Mouse (Mus musculus) cerebellum, adult 9-11 months (tissue): ENCODE data around the gene Aldh1l1.
A peak's percentile ranks its signal among the peaks of the same experiment; 100 is the strongest.

ENCODE experiments used
- DNase-seq: peaks from one replicate; pipeline ENCODE4 v3.0.0; 2022

Aldh1l1 gene

DNA sequence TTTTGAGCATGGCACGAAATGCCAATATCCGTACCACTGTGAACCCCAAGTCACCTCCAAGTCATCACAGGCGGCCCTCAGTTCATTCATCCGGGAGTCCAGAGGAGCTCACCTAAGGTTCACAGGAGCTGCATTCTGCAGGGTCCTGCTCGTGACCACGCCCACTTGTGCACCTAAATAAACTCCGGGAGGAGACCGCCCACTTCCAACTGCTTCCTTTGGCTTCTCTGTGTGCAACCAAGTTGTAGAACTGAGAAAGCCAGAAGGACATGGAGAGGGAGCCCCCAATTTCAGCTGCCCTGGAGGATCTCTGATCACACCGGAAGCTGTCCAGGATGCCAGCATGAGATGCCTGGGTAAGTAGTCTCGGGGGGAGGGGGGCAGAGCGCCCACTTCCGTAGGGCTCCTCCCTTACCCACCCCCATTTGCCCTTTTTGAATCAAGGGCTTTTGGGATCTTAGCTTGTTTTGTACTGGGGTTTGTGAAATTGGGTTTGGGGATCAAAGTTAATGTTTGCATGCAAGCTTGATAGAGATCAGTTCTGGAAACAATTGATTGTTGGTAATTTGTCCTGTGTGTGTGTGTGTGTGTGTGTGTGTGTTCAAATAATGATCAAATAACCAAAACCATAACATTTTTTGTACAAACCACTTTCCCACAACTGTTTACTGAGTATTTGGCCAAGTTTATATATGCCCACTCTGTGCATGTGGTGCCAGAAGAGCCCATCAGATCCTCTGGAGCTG is at the start of gene Aldh1l1:
Aldh1l1 (plus strand) TSS at position 252 of the 746 bp plus-strand sequence.
- no peak for DNase-seq

DNA sequence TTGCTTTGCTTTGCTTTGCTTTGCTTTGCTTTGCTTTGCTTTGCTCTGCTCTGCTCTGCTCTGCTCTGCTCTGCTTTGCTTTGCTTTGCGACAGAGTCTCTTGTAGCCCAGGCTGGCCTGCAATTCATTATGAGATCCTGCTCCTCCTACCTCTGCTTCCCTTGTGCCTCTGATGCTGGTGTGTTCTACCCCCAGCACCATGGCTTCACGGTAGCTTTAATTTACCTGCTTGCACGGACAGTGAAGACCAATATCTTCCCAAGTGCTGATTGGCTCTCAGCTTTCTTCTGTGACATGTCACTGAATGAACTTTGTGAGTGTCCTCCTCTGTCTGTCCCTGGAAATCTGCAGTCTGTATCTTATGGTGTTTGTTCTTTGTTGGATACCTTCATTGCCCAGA is 49.2 kb upstream of the Aldh1l1 start:
- no peak for DNase-seq

DNA sequence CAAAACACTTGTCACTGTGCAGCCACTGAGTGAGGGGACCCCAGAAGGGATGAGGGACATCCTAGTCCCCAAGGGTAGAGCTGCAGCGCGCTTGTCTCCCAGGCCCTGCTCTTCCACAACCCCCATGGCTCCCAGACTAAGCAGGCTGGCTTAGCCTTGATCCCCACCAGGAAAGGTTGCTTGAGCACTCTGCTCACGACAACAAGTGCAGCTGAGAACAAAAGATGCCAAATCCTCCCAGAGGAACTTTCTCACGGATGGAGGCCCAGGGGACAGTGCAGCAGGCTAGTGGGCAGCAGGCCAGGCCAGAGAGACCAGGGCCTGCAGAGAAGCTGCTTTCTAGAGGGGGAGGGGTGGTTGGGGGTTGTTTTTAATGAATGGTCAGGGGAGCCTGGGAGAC is 39.3 kb upstream of the Aldh1l1 start:
- DNase-seq = no peak

DNA sequence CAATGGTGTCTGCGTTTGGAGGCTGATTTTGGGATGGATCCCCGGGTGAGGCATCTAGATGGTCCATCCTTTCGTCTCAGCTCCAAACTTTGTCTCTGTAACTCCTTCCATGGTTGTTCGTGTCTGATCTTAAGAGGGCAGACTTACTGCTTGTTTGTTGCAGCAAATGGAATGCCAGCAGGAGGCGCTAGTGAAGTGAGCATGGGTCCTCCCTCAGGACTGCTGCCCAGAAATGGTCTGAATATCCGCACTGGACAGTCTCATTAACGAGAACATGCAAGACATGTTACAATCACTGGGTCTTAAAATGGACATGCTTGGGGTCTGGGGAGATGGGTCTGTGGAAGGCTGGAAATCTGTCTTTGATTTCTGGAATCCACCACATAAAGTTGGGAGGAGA is 36.0 kb upstream of the Aldh1l1 start:
- peak; percentile 82 for DNase-seq

DNA sequence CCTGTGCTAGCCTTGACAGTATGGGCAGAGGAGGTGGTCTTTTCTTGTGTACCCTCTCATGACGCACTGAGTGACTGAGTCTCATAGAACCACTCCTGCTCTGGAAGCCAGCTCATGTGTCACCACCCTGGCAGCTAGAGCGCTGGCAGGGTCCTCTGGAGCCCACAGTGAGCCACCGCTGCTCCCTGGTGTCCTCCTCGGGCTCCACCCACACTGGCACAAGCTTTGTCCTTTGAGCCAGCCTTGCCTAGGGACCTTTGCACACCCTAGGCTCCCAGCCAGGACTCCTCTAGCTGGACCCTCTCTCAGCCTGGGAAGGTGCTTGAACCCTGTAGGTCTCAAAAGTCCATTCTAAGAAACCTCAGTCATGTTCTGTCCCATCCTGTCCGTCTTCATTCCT is 35.5 kb upstream of the Aldh1l1 start:
- DNase-seq = peak; percentile 50

DNA sequence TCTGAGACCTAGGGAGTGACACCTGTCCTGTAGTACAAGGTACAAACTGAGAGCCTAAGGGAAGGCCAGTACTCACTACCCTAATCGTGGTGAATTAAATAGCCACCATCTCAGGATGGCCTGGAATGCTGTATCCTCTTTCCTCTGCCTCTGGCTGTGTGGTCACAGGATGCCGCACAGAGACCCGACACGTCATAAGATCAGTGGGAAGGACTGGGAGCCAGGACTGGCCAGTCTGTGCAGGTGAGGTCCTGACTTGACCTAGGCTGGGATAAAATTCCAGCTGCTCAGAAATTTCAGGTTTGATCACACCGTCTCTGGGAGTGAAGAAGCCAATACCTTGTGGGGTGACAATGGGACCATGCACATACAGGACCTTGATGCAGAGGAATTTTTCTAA is 34.7 kb upstream of the Aldh1l1 start:
- no peak for DNase-seq

DNA sequence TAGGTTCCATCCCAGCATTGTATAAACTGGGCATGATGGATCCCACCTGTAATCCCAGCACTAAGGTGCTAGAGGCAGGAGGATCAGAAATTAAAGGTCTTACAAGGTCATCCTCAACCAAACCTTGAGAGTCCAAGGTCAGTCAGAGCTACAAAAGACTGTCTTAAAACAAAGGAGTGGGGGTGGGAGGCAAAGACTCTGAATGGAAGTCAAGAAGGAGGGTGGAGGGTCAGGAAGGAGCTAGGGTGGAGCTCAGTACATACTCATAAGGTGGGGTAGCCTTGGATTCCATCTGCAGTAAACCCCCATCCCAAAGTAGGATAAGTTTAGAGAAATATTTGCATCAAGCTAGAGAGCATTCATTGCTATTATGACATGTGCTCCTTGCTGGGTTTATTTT is 33.6 kb upstream of the Aldh1l1 start:
- no peak for DNase-seq

DNA sequence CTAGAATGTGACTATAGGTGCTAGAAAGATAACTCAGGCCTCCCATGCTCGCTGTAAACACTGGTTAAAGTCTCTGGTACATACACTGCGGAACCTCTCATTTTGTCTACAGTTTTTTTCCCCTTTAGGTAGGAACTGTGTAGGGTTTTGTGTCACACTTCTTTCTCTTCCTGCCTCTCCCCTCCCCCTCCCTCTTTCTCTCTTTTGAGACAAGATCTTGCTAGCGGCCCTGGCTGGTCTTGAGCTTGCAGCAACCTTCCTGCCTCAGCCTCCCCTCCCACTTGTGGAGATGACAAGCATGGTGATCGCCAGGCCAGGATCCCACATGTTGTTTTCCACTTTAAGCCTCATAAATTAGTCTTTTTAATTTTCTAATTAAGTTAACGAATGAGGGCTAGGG is 32.5 kb upstream of the Aldh1l1 start:
- no peak for DNase-seq

DNA sequence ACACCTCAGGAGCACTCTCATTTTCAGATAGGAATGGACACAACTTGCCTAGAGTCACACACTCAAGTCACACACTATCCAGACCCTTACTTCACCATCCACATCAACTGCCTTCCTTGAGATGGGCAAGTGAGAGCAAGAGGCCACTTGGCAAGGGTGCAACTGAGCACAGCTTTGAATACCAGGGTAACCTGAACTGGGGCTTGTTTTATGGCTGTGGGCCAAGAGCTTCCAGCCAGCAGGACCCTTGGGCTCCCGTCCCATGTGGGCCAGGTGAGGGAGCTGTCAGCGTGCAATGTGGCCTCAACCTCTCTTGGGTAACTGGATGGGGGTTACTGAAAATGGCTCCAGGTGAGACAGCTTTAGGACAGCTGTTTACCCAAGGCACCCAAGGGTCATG is 28.8 kb upstream of the Aldh1l1 start:
- no peak for DNase-seq

DNA sequence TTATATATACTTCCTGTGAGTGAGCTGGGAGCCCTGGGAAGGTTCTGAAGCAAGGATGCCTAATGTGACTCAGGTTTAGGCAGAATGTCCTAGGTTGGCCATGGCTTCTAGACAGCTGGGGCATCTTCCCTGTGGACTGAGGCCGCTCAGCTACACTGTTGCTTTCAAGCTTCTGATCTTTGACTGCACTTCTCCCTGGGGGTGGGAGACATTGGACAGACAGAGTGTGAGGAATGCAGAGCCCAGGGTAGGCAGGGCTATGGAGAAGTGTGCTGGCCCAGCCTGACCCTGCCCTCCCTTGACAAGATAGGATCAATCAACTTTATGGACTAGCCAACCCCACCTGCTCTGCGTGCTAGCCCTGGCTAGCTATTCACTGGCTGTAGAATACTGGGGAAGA is 25.0 kb upstream of the Aldh1l1 start:
- peak; percentile 13 for DNase-seq

DNA sequence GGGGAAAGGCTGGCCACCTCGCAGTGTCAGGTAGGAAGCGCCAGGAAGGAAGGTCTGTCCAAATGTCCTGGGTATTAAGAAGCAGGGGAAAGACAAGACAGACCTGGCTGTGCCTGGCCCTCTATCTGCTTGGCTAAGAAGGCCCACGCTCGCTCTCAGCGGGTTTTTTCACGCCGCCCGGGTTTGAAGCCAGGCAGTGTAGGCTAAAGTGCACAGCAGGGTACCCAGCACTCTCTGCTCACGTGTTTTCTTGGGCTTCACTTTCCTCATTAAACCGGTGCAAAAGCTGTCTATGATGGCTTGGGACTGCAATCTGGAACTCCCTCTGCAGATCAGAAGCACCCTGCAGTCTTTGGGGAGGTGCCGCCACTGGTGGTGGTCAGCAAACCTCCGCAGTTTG is 24.5 kb upstream of the Aldh1l1 start:
- DNase-seq = peak; percentile 56

DNA sequence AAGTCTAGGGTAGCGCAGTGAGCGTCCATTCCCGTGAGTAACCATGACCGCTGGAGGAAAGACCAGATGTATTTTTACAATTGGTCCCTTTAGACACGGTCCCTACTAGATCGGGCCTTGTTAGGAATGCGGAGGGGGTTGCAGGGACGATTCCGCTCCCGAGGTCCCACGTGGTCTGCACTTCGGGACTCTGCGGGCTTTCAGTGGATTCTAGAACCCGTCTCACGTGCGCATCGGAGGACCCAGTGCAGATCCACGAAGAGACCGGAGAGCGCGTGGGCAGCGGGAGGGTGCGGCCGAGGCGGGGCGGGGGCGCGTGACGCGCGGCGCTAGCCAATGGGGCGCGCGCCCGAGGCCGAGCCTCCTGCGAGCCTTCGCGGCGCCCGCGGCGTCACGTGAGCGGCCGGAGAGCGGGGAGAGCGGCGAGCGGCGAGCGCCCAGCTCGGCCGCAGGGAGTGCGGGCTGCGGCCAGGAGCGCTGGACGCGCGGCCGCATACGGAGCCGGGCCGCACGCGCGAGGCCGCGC is 24.0 kb upstream of the Aldh1l1 start, which contains the start of gene Klf15:
Klf15 (plus strand) TSS at position 396 of the 526 bp plus-strand sequence.
- DNase-seq = peak; percentile 89

DNA sequence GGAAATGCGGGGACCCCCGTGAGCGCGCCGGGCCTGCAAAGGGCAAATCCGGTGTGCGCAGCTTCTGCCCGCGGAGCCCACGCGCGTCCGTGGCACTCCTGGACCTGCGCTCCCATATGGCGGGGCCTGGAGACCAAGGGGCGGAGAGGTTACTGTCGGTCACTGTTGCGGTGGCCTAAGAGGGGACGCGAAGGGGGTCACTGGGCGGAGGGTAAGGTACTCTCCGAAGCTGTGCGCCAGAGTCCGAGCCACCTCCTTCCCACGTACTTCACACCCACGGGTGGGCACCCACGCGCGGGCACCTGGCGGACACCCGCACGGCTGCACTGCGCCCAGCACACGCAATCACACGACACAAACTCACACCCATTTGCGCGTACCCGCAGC is 23.4 kb upstream of the Aldh1l1 start:
- peak; percentile 72 for DNase-seq

DNA sequence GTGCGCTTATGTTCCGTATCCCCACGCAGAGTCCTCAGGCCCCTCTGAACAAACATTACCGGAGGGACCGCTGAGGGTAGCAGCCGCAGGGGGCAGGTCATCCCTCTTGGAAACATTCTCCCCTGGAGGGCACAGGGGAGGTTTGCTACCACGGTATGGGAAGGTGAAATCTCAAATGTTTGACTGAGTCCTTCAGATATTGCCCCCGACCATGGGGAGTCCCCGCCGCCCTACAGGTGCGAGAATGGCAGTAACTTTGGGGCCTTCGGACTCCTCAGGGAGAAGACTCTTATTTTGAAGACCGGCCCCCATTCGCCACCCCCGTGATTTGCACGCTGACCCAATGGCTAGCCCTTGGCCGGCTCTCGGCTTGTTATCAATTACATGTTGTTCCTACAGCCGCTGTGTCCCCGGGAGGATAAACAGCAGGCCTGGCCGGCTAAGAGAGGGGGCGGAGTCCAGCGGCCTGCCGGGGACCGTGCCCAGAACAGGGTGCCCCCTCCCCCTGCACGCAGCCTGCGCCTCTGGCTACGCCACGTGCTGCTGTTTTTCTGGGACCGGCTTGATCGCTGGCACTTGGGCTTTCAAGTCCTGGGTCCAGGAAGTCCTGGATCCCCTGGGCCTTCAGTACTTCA is 22.9 kb upstream of the Aldh1l1 start:
- DNase-seq = peak; percentile 84

DNA sequence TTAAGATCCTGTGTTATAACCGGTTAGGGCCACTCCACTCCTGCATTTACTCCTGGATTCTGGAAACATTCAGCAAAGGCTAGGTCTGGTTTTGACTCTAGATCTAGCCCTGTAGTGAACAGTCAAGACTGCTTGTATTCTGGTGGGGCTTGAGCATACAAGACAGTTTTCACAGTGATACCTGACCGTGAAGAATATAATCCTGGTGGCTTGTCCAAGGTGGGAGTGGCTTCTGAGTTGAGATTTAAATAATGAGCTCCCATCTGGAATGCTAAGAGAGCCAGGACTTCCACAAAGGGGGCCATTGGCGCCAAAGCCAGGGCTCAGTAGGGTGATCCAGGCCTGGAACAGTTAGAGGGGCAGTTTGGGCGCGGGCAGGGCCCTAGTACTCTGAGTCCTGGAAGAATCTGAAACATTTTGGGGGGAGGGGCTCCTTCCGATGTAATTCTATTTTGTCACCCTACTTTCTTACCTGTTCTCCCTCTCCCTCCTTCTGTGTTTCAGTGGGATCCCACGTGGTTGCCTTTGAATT is 22.3 kb upstream of the Aldh1l1 start:
- peak; percentile 50 for DNase-seq

DNA sequence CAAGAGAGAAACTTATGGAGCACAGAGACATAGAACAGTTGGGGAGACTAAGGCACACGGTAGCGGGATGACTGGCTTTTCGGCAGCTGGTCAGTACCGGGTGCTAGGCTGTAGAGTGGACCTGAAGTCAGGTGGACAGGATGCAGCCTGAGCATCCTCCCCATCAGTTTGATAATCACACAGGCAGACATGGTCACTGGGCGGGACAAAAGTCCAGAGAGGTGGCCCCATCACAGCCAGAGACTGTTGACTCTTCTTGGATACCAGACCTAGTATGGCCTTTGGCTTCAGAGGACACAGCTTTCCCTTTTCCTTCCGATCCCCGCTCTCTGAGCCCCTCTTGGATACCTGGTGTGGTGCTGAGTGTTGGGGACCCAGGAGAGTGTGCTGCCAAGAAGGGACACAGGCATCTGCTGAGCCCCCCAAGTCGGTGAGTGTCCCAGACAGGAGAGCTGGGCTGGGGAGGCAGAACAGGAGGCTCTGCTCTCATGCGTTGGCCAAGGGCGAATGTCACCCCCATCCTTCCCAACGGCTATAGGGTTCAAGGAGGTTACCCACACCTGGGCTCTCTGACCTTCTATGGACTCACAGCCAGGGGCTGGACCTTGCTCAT is 21.1 kb upstream of the Aldh1l1 start:
- peak; percentile 14 for DNase-seq

DNA sequence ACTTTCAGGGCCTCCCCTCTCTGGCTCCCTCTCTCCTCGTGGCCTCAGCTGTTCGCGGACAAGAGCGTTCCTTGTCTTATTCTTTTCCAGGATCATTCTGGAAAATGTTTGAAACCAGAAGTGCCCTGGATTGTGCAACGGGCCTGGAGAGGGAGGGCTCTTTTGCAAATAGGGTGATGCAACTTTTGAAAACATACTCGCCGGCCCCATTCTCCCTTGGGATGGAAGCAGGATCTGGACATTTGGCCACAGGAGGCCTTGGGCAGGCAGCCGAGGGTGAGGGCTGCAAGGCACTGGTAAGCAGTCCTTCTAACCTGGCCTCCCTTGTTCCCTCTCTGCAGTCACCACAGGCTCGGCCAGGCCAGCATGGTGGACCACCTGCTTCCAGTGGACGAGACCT is 20.1 kb upstream of the Aldh1l1 start:
- peak; percentile 22 for DNase-seq

DNA sequence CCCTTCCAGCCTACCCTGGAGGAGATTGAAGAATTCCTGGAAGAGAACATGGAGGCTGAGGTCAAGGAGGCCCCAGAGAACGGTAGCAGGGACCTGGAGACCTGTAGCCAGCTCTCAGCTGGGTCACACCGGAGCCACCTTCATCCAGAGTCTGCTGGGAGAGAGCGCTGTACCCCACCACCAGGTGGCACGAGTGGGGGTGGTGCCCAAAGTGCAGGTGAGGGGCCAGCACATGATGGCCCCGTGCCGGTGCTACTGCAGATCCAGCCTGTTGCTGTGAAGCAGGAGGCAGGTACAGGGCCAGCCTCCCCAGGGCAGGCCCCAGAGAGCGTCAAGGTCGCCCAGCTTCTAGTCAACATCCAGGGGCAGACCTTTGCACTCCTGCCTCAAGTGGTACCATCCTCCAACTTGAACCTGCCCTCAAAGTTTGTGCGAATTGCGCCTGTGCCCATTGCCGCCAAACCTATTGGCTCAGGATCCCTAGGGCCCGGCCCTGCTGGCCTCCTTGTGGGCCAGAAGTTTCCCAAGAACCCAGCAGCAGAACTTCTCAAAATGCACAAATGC is 19.3 kb upstream of the Aldh1l1 start:
- peak; percentile 11 for DNase-seq

DNA sequence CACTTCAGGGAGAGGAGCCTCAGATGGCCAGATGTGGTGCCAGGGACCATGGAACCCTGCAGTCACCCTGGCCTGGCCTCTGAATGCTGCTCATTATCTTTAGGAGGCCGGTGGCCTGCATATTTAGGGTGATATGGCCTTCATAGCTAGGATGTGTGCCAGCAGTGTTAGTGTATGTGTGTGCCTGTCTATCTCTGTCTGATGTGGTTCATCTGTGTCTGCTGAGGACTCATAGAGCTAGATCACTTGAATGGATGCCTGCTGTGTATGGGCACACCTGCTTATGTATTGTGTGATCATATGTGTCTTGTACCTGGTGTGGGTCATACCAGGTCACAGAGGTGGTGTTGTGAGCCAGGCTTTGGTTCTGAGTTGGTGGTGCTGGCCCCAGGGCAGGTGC is 18.0 kb upstream of the Aldh1l1 start:
- DNase-seq = peak; percentile 4

DNA sequence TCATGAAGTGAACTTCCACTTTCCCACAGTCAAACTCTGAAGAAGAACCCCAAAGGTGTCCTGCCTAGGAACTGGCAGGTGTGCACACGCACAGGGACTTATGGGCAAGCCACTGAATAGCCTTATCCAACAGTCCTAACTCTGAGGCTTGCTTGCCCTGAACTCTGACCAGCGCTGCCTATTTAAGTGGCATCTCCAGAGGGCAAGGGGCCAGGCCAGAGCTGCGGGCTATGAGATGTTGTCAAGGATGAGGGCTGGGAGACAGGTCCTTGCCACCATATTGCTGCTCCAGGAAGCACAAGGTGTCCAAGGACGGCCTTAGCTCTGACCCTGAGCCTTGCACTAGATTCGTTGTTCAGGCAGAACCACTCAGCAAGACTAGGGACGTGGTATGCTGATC is 17.2 kb upstream of the Aldh1l1 start:
- no peak for DNase-seq

DNA sequence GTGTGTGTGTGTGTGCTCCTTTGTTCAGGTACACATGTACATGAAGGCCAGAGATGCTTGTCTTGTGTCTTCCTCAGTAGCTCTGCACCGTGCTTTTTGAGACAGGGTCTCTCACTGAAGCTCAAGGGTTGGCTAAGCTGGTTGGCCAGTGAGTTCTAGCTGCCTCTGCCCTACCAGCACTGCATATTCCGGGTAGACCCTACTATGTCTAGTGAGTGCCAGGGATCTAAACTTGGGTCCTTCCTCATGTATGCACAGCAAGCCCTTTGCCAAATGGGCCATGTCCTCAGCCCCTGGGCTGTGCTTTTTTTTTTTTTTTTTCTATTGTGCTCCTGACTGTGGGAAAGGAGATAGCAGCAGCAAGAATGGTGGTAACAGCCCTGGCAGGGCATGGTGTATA is 16.0 kb upstream of the Aldh1l1 start:
- DNase-seq = no peak

DNA sequence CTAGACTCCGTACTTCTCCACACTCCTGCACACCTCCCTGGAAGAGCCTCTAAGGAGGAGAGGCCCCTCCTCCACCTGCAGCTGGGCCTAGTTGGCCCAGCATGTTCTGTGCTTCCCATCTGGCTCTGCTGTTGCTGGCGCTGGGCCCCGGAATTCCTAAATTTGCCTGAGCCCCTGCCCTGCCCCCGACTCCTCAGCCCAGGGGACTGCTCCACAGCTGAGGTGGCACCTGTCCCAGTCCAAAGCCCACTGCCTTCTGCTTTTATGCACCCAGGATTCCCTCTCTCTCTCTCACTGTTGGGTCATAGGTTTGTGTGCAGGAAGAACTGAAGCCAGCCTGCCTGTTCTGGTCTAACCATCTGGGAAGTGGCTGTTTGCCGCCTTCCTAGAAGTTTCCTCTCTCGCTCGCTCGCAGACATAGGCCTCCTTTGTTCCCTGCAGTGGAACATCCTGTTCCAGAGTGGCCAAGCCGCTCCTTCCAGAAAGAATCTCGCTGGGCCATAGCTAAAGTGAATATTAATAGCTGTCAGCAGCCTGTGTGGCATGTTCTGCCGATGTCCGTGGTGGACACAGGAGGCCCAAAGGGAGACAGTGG is 15.2 kb upstream of the Aldh1l1 start:
- DNase-seq = peak; percentile 36

DNA sequence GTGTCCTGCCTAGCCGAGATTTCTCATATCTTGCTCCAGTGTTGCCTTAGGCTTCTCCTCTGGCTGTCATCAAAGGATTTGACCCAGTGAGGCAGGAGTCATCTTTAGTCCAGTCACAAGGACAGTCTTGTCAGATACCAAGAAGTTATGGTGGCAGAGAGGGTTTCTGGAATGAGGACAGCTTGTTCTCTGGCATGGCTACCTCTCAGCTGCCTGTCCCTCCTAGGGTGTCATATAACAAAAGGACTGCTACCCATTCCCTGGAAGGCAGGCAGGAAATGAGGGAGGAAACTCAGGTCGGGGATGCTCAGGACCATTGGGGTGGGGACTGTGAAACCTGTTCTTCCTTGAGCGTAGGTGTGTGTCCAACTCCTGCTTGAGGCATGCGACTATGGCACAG is 14.1 kb upstream of the Aldh1l1 start:
- DNase-seq = no peak
